Mouse (Mus musculus) CH12.LX (cell line): ENCODE results near the gene Dbh.

Source experiments
- CHD1 ChIP-seq: IDR thresholded peaks from 2 replicates; pipeline ENCODE4 v1.6.1; 2012; ENCODE audit warnings: low read depth, low read length, improper control_type of control experiment, inconsistent platforms
- CTCF ChIP-seq, 2 experiments: IDR thresholded peaks in 1 of 2; conservative IDR thresholded peaks in 1 of 2; 2 replicates each; pipeline ENCODE4 v1.5.1; 2011 to 2012; ENCODE audit warnings: low read depth in 2 of 2, low read length in 2 of 2, improper control_type of control experiment in 1 of 2, inconsistent platforms in 1 of 2, mild to moderate bottlenecking in 1 of 2, moderate library complexity in 1 of 2
- MAX ChIP-seq: IDR thresholded peaks from 2 replicates; pipeline ENCODE4 v1.6.1; 2011; ENCODE audit warnings: low read length, improper control_type of control experiment
- NELFE ChIP-seq: IDR thresholded peaks from 2 replicates; pipeline ENCODE4 v1.6.1; 2011; ENCODE audit warnings: low read depth, low read length, improper control_type of control experiment
- NRF1 ChIP-seq: IDR thresholded peaks from 2 replicates; pipeline ENCODE4 v1.6.1; 2014; ENCODE audit warnings: low read depth, mild to moderate bottlenecking, inconsistent platforms, low read length, improper control_type of control experiment, moderate library complexity
- ZMIZ1 ChIP-seq: IDR thresholded peaks from 2 replicates; pipeline ENCODE4 v1.6.1; 2012; ENCODE audit warnings: low read depth, mild to moderate bottlenecking, inconsistent platforms, low read length, improper control_type of control experiment

GRCm38 (mm10) chr2:27232376-27232775 lies 67.3 kb downstream of the Dbh start:
- 0 out of 2 replicates have a peak, but pooled peaks have one; percentile 30 for TF ChIP-seq MAX
- no peak for TF ChIP-seq ZMIZ1
- TF ChIP-seq CTCF (conservative IDR thresholded peaks at IDR 0.05 in 1 of 2, IDR thresholded peaks at IDR 0.05 in 1 of 2; ENCODE audit: low read depth in 2 of 2, low read length in 2 of 2), result no peak
- TF ChIP-seq NRF1, result no peak
- no peak for TF ChIP-seq CHD1
- no peak for TF ChIP-seq NELFE
